Mouse (Mus musculus) midbrain, embryonic 13.5 days (tissue): Measurements from ENCODE around the gene Ift74. TPM values are rescaled to one million over a fixed set of nuclear protein-coding genes. Genes with fewer than 3 reads are reported as not detected.
A peak's percentile ranks its signal among the peaks of the same experiment; 100 is the strongest.

Experiments used
- ATAC-seq: fragments of 200-750 bp; cut with Nextera tagmentation; 2 replicates; pipeline ENCODE4 v1.8.0; 2017; ENCODE audit warnings: mild to moderate bottlenecking, moderate TSS enrichment, moderate library complexity
- H3K27ac ChIP-seq: fragments of 300-500 bp; sonication (generic); 2 replicates; pipeline ENCODE4 v1.5.1; 2015; ENCODE audit warnings: inconsistent platforms, mild to moderate bottlenecking, moderate library complexity
- H3K27me3 ChIP-seq: fragments of 300-500 bp; sonication (generic); 2 replicates; pipeline ENCODE4 v1.6.1; 2015; ENCODE audit warnings: mild to moderate bottlenecking, inconsistent platforms
- H3K36me3 ChIP-seq: fragments of 300-500 bp; sonication (generic); 2 replicates; pipeline ENCODE4 v1.6.1; 2015; ENCODE audit warnings: mild to moderate bottlenecking, inconsistent platforms
- H3K4me1 ChIP-seq: fragments of 300-500 bp; sonication (generic); replicated peaks from 2 replicates; pipeline ENCODE4 v1.6.1; 2015; ENCODE audit warnings: inconsistent platforms
- H3K4me2 ChIP-seq: fragments of 300-500 bp; sonication (generic); replicated peaks from 2 replicates; pipeline ENCODE4 v1.6.1; 2015; ENCODE audit warnings: moderate library complexity, mild to moderate bottlenecking, inconsistent platforms
- H3K4me3 ChIP-seq: fragments of 300-500 bp; sonication (generic); replicated peaks from 2 replicates; pipeline ENCODE4 v1.5.1; 2015; ENCODE audit warnings: mild to moderate bottlenecking, inconsistent platforms
- H3K9ac ChIP-seq: fragments of 300-500 bp; sonication (generic); replicated peaks from 2 replicates; pipeline ENCODE4 v1.6.1; 2015; ENCODE audit warnings: mild to moderate bottlenecking, inconsistent platforms
- H3K9me3 ChIP-seq: fragments of 300-500 bp; sonication (generic); 2 replicates; pipeline ENCODE4 v1.6.1; 2016; ENCODE audit warnings: mild to moderate bottlenecking, inconsistent platforms
- WGBS: fragments of 180-500 bp; shearing (Covaris S2); methylation state at CpG from one replicate; pipeline ENCODE4 v1.1.7; 2015; 5-methylcytosine and 5-hydroxymethylcytosine counted together
- polyA plus RNA-seq: library from polyadenylated mRNA; unstranded; fragments of >200 nt; fragmentation: Nextera tagmentation; extraction: Ambion mirVana; gene quantifications from 2 replicates; pipeline ENCODE4 v1.2.1, GENCODE M21; 2015

Ift74 gene
- polyA plus RNA-seq = 39.4 and 42.4 TPM in 2 replicates

DNA sequence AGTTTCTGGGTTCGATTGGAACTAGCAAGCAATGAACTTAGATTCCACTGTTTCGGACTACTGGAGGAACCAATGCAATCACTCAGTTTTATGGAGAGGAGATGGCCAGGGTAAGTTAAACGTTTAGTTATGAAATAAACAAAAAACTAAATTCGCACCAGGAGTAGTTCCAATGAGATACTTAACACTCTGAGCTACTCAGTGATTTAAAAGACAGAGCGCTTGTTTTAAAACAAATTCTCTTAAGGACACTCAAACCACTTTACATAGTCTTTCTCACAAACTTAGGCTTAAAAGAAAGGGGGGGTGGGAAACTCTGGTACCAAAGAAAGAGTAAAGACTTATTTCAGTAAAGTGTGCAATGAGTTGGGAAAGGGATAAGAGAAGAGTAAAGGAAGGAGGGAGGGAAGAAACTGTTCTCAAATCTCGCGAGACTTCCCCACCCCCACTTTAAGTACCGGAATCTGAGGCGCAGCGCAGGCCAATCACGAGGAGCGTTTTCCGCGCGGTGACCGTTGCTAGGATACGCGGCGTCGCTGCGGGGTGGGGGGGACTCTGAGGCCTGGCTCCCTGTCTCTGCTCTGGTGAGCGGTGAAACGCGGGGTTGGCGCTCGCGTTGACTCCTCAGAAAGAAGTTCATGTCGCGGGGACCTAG, at the start of gene Ift74:
TSS of gene Ift74 (plus strand) at position 520 of the 655 bp plus-strand sequence.
- no peaks in the 10 kb centered on the region for H3K9me3 ChIP-seq
- H3K4me2 ChIP-seq = peak within 1 kb of the TSS; percentile 71
- H3K36me3 ChIP-seq = no peaks in the 10 kb centered on the region
- WGBS = 1% methylated on average over 29 of the region's 29 CpGs
- peak within 1 kb of the TSS; percentile 74 for H3K4me3 ChIP-seq
- H3K27me3 ChIP-seq = no peaks in the 10 kb centered on the region
- peaks cover 19% of the 10 kb centered on the region for H3K4me1 ChIP-seq
- ATAC-seq = peak; percentile 100
- peak within 1 kb of the TSS; percentile 75 for H3K9ac ChIP-seq
- H3K27ac ChIP-seq = peak within 1 kb of the TSS; percentile 85

DNA sequence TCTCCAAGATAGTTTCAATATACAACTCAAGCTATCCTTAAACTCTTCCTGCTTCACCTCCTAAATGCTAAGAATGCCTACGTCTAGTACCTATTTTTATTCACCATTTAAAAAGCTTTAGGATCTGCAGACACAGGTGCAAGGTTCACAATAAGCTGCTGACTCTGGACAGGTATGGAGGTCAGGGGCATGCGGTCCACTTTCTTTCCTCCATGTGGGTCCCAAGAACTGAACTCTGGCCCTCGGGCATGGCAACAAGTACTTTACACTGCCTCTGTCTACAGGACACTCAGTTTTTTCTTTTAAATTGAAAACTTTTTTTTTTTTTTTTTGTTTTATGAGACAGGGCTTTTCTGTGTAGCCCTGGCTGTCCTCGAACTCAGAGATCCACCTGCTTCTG, 41.6 kb upstream of the Ift74 start:
- H3K4me3 ChIP-seq = no peak overlapping the region
- no peak for ATAC-seq
- no peaks in the 10 kb centered on the region for H3K4me1 ChIP-seq
- peaks cover 46% of the 10 kb centered on the region for H3K36me3 ChIP-seq
- no peak overlapping the region for H3K27ac ChIP-seq
- H3K4me2 ChIP-seq = no peak overlapping the region
- H3K9me3 ChIP-seq = no peaks in the 10 kb centered on the region
- 96% methylated on average over 4 of the region's 4 CpGs for WGBS
- H3K27me3 ChIP-seq = no peaks in the 10 kb centered on the region
- H3K9ac ChIP-seq = no peak overlapping the region

DNA sequence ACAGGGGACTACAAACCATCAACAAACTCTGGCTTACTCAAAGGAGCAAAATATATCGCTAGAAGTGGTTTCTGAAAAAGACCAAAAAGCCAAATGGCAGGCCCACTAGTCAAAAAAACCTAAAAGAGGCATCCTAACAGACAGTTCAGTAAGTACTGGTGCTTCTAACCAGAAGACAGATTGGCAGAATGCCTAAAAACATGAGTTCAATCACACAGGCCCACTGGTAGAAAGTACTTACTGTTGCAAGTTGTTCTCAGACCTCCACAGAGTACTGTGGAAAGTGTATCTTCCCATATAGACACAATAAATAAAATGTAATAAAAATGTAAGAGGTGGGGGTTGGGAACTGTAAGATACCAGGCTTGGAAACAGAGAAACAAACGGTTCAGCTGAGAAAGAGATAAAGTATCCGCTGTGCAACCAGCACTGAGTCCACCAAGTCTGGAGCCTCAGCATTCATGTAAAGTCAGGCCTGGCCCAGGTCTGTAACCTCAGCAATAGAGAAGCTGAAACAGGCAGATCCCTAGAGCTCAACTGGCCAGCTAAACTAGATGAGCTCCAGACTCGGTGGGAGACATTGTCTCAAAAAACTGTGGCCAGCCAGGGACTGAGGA, 22.4 kb upstream of the Ift74 start:
- no peaks in the 10 kb centered on the region for H3K27me3 ChIP-seq
- no peak overlapping the region for H3K27ac ChIP-seq
- no peak overlapping the region for H3K4me3 ChIP-seq
- H3K4me2 ChIP-seq = no peak overlapping the region
- no peaks in the 10 kb centered on the region for H3K9me3 ChIP-seq
- H3K4me1 ChIP-seq = no peaks in the 10 kb centered on the region
- no peak for ATAC-seq
- WGBS = 91% methylated on average over 4 of the region's 4 CpGs
- no peak overlapping the region for H3K9ac ChIP-seq
- H3K36me3 ChIP-seq = no peaks in the 10 kb centered on the region; the same call in 1 of the 2 replicates

DNA sequence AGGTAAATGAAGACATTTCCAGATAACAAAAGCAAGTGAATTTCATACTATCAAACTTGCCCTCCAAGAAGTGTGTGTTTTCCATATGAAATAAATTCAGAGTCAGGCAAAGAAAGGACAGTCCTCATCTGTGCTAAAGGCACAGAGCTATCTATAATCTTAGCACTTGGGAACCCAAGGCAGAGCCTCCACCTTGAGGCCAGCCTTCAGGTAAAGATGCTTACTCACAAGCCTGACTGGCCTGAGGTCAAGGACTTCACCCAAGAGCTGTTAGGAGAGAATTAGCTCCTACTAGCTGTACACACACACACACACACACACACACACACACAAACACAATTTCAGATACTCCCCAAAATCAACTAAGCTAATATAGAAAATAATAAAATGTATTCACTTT, 21.6 kb upstream of the Ift74 start:
- H3K9me3 ChIP-seq = no peaks in the 10 kb centered on the region
- ATAC-seq = no peak
- H3K9ac ChIP-seq = no peak overlapping the region
- no peaks in the 10 kb centered on the region for H3K4me1 ChIP-seq
- H3K27ac ChIP-seq = no peak overlapping the region
- H3K27me3 ChIP-seq = no peaks in the 10 kb centered on the region
- H3K4me2 ChIP-seq = no peak overlapping the region
- no peaks in the 10 kb centered on the region for H3K36me3 ChIP-seq
- H3K4me3 ChIP-seq = no peak overlapping the region

DNA sequence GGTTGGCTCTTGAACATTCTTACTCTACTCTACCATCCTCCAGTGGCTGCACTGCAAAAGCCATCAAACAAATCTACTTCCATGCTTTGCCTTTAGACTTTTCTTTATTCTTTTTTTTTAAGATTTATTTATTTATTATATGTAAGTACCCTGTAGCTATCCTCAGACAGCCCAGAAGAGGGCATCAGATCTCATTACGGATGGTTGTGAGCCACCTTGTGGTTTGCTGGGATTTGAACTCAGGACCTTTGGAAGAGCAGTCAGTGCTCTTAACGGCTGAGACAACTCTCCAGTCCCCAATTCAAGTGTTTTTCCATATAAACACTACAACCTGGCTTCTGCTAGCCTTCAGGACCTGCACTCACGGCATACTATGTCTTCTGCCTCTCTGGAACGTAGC, 12.9 kb upstream of the Ift74 start:
- H3K36me3 ChIP-seq = no peaks in the 10 kb centered on the region
- H3K27ac ChIP-seq = no peak overlapping the region
- H3K9ac ChIP-seq = no peak overlapping the region
- WGBS = 92% methylated on average over 4 of the region's 4 CpGs
- ATAC-seq = no peak
- peak overlapping the region; percentile 79 for H3K4me2 ChIP-seq
- H3K27me3 ChIP-seq = no peaks in the 10 kb centered on the region
- H3K4me1 ChIP-seq = peaks cover 27% of the 10 kb centered on the region
- no peaks in the 10 kb centered on the region for H3K9me3 ChIP-seq
- H3K4me3 ChIP-seq = peak overlapping the region; percentile 98

DNA sequence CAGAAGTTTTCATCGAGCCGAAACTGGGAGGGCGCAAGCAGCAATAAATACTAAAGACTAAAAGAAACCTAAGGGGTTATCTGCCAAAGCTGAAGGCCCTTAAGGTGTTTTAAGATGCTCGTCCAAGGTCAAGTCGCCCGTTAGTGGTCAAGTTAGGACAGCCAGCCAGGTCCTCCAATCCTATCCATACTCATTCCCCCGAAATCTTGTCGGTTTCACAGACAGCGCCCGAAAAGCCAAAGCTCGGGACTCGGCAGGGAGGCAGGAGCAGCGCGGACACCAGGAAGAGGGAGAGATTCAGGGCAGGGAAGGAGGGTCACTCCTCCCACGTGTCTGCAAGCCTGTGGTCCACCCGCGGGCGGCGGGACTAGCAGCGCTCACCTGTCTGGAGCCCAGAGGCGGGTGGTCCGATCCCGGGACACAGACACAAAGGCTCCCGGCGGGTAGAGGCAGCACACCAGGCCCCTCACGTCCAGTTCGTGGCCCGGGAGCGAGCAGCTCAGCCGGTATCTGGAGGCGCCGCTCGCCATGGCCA, 11.7 kb upstream of the Ift74 start:
- H3K4me1 ChIP-seq = peaks cover 27% of the 10 kb centered on the region
- ATAC-seq = no peak
- H3K4me2 ChIP-seq = peak overlapping the region; percentile 79
- no peaks in the 10 kb centered on the region for H3K36me3 ChIP-seq
- no peaks in the 10 kb centered on the region for H3K9me3 ChIP-seq
- H3K27me3 ChIP-seq = no peaks in the 10 kb centered on the region
- peak overlapping the region; percentile 89 for H3K27ac ChIP-seq
- peak overlapping the region; percentile 98 for H3K4me3 ChIP-seq
- peak overlapping the region; percentile 96 for H3K9ac ChIP-seq
- WGBS = under 1% methylated on average over 32 of the region's 33 CpGs

DNA sequence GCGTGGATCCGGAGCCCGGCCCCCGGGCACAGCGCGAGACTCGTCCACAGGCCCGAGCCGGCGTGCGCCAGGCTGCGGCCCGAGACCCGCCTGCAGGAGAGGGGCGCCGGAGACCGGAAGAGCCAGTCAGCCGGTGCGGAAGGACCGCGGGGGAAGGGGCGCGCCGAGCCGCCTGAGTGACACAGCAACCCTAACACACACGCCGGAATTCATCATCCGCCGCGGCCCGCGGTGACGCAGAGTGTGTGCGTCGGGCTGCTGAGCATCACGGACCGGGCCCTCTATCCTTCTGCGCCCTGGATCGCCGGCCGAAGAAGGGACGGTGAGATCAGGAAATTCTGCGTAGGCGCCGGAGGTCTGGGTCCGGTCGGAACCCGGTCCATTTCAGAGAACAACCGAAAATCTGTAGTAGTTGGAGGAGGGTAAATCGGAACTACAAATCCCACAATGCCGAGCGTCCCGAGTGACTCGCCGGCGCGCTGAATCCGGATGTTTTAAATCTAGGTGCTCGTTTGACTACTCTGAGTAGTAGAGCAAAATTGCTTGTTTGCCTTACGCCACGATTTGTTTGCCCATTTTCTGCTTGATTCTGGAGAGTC, 11.2 kb upstream of the Ift74 start, which contains the start of gene Plaa:
TSS of gene Plaa (minus strand) at position 214 of the 599 bp plus-strand sequence.
- H3K36me3 ChIP-seq = no peaks in the 10 kb centered on the region
- peaks cover 27% of the 10 kb centered on the region for H3K4me1 ChIP-seq
- H3K9ac ChIP-seq = peak within 1 kb of the TSS; percentile 96
- no peaks in the 10 kb centered on the region for H3K27me3 ChIP-seq
- H3K9me3 ChIP-seq = no peaks in the 10 kb centered on the region
- under 1% methylated on average over 55 of the region's 61 CpGs for WGBS
- H3K27ac ChIP-seq = peak within 1 kb of the TSS; percentile 89
- peak; percentile 99 for ATAC-seq
- peak within 1 kb of the TSS; percentile 98 for H3K4me3 ChIP-seq
- peak within 1 kb of the TSS; percentile 84 for H3K4me2 ChIP-seq

DNA sequence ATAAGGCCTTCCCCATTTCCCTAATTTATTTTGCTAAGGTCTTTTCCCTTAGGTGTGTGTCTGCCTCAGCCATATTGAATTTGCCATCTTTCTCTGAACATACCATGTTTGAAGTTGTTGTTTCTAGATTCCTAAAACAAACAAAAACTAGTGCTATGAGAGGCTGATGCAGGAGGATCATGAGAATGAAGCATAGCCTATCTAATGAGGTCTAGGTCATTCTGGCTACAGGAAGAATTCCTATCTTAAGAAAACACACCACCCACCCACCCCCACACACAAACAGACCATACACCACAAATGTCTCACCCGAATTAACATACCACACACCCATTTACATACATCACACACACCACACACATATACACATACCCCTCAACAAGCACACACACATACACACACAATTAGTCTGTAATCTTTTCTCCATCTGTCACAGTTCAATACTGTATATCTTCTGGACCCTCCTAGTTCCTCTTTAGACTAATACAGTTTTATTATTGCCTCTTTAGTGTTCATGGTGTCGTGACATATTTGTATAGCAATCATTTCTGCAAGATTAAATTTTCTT, 9.8 kb upstream of the Ift74 start:
- H3K27me3 ChIP-seq = no peaks in the 10 kb centered on the region
- no peaks in the 10 kb centered on the region for H3K9me3 ChIP-seq
- 0 out of 2 replicates have a peak overlapping the region, but pooled peaks have one; percentile 98 for H3K4me3 ChIP-seq
- whole genome bisulfite sequencing = 91% methylated on average over 2 of the region's 2 CpGs
- peak overlapping the region; percentile 84; the same call in 1 of the 2 replicates for H3K4me2 ChIP-seq
- ATAC-seq = no peak
- H3K9ac ChIP-seq = no peak overlapping the region
- H3K36me3 ChIP-seq = no peaks in the 10 kb centered on the region
- peaks cover 27% of the 10 kb centered on the region for H3K4me1 ChIP-seq
- H3K27ac ChIP-seq = no peak overlapping the region

DNA sequence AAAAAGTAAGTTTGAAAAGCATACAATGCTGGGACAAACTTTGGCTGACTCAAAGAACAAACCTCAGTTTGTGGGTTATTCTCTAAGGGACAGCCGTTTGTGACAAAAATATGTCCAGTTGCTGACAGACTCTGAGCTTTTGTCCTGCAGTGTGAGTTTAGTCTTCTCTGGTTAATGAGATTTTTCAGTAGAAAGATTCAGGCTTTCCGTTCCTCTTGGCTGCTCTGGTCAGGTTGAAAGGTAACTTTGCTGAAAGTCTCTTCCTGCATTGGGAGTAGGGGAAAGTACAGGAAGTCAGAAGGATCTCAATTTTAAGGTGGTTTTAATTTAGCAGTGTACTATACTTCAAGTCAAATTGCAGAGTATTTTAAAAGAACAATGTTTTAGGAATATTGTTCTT, 8.7 kb upstream of the Ift74 start:
- no peaks in the 10 kb centered on the region for H3K9me3 ChIP-seq
- H3K4me1 ChIP-seq = peaks cover 24% of the 10 kb centered on the region
- H3K36me3 ChIP-seq = no peaks in the 10 kb centered on the region
- H3K9ac ChIP-seq = no peak overlapping the region
- H3K27ac ChIP-seq = no peak overlapping the region
- no peaks in the 10 kb centered on the region for H3K27me3 ChIP-seq
- 85% methylated on average over 2 of the region's 2 CpGs for WGBS
- H3K4me3 ChIP-seq = no peak overlapping the region
- no peak for ATAC-seq
- no peak overlapping the region for H3K4me2 ChIP-seq

DNA sequence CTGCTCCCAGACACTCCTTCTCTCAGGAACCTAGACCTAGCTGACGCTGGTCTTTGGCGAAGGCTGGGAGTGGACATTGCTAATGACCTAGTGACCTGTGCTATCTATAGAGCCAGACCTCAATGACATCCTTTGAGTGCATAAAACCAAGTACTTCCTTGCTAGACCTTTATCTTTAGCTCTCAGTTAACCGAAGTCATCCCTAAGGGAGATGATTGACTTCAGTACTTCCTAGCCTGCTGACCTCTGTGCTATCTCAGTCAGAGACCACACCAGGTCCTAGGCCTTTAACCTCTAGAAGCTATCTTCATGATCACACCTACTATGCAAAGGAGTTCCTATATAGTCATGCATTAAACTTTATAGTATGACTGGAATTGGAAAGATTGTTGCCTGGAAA, 4.0 kb upstream of the Ift74 start:
- Histone ChIP-seq H3K4me3 (no peak overlapping the region), H3K36me3 (no peaks in the 10 kb centered on the region), H3K9ac (no peak overlapping the region), H3K4me1 (peaks cover 9% of the 10 kb centered on the region), H3K4me2 (no peak overlapping the region), H3K27me3 (no peaks in the 10 kb centered on the region), H3K9me3 (no peaks in the 10 kb centered on the region), H3K27ac (no peak overlapping the region)
- WGBS = 79% methylated on average over 3 of the region's 3 CpGs
- no peak for ATAC-seq

DNA sequence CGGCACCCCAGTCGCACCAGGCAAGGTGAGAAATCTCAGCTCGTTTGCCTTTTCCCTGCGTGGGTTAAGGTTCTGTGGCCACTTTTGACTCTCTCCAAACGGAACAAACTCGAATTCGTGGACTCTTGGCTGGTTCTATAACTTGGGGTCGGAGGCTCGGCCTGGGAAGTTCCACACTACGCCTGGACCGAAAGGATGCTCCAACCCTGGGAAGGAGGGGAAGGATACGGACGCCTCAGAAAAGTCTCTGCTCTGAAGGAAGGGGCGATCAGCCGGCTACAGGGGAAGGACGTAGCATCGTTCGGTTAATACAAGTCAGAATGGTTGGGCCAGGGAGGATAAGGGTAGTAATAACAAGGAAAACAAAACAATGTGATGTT, 326 bp downstream of the Ift74 start:
- Histone ChIP-seq H3K9me3 (no peaks in the 10 kb centered on the region), H3K27me3 (no peaks in the 10 kb centered on the region), H3K36me3 (no peaks in the 10 kb centered on the region), H3K4me1 (peaks cover 19% of the 10 kb centered on the region), H3K4me2 (peak overlapping the region; percentile 71), H3K27ac (peak overlapping the region; percentile 85), H3K4me3 (peak overlapping the region; percentile 74), H3K9ac (peak overlapping the region; percentile 75)
- under 1% methylated on average over 18 of the region's 18 CpGs for WGBS
- ATAC-seq = peak; percentile 85

DNA sequence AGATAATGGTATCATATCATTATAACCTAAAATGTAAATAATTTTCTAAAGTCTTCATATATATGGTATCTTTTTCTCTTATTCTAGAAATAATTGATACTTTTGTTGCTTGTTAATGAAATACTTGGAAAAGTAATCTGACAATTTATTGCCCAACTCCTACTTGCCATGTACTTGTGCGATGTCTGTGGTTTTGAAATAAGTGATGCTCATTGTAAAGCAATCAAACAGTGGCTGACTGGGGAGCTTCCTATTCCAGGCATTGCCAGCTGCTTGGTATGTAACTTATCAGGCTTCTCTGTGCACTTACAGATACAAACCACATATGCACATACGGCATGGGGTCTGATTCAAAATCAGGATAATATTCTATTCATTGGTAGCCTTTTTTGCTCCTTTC, 5.8 kb downstream of the Ift74 start:
- H3K9ac ChIP-seq = no peak overlapping the region
- H3K4me2 ChIP-seq = no peak overlapping the region
- no peak overlapping the region for H3K4me3 ChIP-seq
- H3K27ac ChIP-seq = no peak overlapping the region
- H3K9me3 ChIP-seq = no peaks in the 10 kb centered on the region
- H3K27me3 ChIP-seq = no peaks in the 10 kb centered on the region
- H3K36me3 ChIP-seq = peaks cover 10% of the 10 kb centered on the region
- no peak for ATAC-seq
- peaks cover 13% of the 10 kb centered on the region for H3K4me1 ChIP-seq
- WGBS = 87% methylated on average over 2 of the region's 2 CpGs
